Mouse (Mus musculus) ovary, postnatal 14 days (tissue): ENCODE results near the gene Gm5108.

Experiments
- DNase-seq: peaks from one replicate; pipeline ENCODE4 v3.0.0; 2022; ENCODE audit warnings: low spot score

The Gm5108 gene

GRCm38 (mm10) chr5:67941369-67941768 is at the start of gene Gm5108:
Gene Gm5108, plus strand, starts transcription at chr5:67941669.
- no peak for DNase-seq

DNA sequence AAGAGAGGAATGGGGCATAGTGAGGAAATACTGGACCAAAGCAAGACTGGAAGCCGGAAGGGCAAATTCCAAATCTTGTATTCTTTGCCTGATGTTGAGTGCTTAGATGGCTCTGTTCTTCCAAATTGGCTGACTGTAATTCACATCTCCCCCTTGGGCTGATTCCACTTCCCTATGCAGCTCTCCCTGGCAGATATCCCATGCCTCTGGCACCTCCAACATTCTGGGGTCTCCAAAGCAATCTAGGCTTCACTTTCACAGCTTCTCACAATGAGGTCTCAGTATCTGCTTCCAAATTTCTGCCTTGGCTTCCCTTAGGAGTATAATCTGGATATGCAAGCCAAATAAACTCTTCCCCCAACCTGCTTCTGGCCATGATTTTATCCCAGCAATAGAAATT is 42.5 kb upstream of the Gm5108 start:
- no peak for DNase-seq

DNA sequence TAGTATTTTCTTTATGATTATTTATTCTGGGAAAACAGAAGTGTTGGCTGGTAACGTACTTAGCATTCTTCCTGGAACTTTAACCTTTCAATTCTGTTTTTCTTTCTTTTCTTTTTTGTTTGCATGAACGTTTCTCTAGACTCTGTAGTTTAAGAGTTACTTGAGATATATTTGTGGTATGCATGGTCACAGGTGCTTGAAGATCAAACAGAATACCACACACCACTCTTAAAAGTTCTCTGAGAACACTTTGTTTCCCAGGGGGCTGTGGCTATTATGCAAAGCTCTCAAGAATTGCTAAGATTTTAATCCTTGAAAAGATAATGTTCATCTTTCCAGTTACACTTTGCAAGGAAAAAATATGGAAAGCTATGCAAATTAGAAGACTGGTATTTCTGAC is 36.9 kb upstream of the Gm5108 start:
- DNase-seq, result no peak

GRCm38 (mm10) chr5:67930584-67930983 is 10.9 kb upstream of the Gm5108 start:
- no peak for DNase-seq

DNA sequence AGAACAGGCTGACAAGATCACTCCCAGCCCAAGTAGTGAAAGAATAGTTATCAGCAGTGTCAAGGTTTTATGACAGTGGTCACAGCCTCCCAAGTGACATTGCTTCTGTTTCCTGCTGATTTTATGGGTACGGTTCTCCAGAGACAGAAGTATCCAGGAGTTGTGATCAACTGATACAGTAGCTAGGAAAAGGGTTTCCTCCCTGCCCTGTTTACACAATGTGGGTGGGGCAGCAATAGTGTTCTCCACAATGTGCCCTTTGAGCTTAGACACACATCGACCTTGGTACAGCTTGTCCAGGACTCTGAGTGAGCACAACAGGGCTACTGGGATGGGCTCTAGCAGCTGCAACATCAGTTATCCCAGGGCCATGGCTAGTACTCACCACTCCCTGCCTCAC is 9.8 kb upstream of the Gm5108 start:
- DNase-seq, result no peak

- DNase-seq, result no peak
Measured at GRCm38 (mm10) chr5:67943199-67943598, 1.7 kb downstream of the Gm5108 start.

- DNase-seq, result no peak
Measured at GRCm38 (mm10) chr5:67944074-67944785, 2.8 kb downstream of the Gm5108 start.

GRCm38 (mm10) chr5:67946321-67946720 is 4.9 kb downstream of the Gm5108 start, which contains the start of gene Gm21905:
Gene Gm21905, minus strand, starts transcription at chr5:67946421.
- no peak for DNase-seq

DNA sequence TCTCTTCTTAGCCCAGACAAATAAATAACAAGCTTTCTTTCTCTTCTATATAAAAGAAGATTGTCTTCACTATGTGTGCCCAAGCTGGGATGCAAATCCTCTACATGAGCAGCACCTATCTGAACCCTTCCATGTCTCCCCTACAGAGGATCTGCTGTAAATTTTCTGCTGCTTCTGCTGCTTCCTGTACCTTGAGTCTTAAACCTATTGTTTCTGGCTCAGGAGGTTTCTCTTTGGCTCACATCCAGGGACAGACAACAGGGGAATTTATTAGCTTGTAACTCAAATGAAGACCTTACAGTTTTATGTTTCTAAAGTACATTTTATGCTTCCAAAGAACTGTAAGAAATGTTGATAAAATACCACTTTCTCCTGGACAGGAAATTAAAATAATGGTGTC is 5.5 kb downstream of the Gm5108 start:
- no peak for DNase-seq

GRCm38 (mm10) chr5:67948074-67948473 is 6.6 kb downstream of the Gm5108 start:
- DNase-seq, result no peak

GRCm38 (mm10) chr5:67954097-67954496 is 12.6 kb downstream of the Gm5108 start:
- DNase-seq, result no peak

DNA sequence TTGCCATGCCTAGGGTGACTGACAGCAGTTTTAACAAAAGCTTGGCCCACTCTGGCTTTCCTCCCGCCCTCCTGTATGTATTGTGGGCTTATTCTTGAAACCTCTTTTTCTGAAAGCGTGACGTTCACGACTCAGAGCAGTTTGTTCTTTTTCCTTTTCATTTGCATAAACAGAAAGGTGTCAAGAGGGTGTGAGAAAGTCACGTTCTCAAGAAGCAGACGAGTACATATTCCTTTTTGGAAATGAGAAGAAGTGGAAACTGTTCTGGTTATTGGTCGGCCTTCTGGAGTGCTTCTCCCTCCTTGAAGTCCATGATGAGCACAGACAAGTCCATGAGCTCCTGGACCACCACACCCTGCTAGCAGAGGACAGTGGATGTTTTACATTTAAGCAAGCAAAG is 14.0 kb downstream of the Gm5108 start:
- no peak for DNase-seq

GRCm38 (mm10) chr5:67961708-67962629 is 20.5 kb downstream of the Gm5108 start:
- no peak for DNase-seq

DNA sequence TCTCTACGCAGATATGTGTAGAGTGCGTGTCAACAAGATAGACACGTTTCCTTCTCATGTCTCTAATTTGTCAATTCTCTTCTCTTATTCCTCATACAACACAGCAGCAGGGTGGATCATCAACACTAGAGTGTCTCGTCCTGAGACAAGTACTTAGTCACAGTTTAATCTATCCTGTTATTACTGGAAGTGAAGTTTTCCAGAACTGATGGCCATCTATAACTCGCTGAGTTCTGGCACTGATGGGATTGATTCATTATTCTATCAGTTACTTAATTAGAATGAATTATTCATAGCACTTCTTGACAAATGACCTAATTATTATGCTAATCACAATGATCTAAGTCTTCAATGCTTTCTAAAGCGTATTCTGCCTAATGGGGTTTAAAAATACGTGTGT is 28.1 kb downstream of the Gm5108 start:
- DNase-seq, result no peak

- DNase-seq, result no peak
Measured at GRCm38 (mm10) chr5:67981946-67982526, 40.6 kb downstream of the Gm5108 start.

GRCm38 (mm10) chr5:67990426-67990825 is 49.0 kb downstream of the Gm5108 start:
- DNase-seq, result no peak

DNA sequence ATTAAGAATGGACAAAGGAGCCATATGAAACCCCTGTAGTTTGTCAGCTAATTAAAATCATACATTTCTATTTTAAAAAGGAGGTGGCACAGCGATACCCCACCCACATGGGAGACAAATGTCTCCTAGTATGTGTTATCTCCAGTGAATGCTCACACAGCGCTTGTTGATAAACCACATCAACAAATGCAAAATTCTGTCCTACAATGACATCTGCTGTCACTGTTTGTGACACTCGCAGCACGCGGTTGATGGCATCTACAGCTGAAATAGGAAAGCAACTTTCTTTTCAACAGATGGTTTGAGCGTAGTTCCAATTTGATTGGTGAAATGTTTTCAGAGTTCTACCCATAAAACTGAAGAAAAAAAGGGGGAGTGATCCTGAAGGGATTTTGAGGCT is 61.1 kb downstream of the Gm5108 start:
- no peak for DNase-seq

DNA sequence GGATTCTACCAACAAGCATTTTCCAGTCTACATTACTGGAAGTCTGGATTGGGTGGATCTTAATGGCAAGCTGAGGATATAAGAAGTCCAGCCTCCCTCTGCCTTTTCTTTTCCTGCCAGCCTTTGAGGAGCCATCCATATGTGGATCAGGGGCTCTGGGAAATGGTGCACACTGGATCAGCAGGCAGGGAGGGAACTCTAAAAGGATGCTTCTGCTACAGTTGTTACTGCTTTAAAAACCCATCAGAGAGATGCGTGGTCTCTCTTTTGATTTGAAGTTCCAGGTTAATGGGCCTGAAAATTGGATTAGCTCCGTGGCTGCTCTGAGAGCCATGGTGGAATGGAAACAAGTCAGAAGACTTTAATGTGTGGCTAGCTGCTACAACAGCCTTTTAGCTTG is 62.4 kb downstream of the Gm5108 start:
- DNase-seq, result no peak

- DNase-seq, result no peak
Measured at GRCm38 (mm10) chr5:68004419-68004818, 63.0 kb downstream of the Gm5108 start.

GRCm38 (mm10) chr5:68007074-68007473 is 65.6 kb downstream of the Gm5108 start:
- no peak for DNase-seq

DNA sequence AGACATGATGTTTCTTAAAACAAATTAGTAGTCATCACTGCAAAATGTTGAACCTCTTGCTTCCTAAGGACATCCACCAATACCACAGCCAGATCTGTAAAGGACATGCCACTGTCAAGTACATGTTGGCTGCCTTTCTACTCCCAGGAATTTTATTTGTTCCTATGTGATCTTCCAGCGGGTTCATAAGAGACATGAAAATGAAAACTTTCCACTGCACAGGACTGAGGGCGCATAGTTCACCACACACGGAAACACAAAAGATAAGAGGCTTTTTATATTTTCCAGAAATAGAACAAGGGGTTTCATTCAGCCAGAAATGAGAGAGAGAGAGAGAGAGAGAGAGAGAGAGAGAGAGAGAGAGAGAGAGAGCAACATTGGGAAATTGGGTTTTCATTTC is 70.1 kb downstream of the Gm5108 start:
- DNase-seq, result no peak

GRCm38 (mm10) chr5:68012618-68013017 is 71.1 kb downstream of the Gm5108 start:
- peak; percentile 76 for DNase-seq

DNA sequence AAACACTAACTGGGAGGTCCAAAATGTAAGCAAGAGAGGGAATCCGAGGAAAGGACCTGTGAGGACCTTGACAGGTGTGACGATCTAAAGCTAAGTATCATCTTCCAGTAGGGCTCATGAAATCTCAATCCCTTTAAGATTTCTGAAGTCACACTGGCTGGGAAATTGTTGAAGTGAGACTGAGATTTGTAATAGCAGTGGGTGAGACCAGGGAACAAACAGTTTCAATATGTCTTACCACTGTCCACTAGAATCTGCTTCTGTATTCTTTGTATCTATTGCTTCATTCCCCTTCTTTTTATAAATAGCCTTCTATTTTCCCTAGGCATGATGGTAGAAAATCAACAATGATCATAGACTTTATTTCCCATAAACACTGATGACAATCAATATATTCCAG is 79.4 kb downstream of the Gm5108 start:
- no peak for DNase-seq
